Mouse (Mus musculus) lung, embryonic 15.5 days (tissue): Measurements from ENCODE around the gene Tmem102. TPM values are rescaled to one million over a fixed set of nuclear protein-coding genes. Genes with fewer than 3 reads are reported as not detected.

ENCODE experiments used
- ATAC-seq: fragments of 200-750 bp; cut with Nextera tagmentation; 2 replicates; pipeline ENCODE4 v1.8.0; 2017; ENCODE audit warnings: moderate number of reproducible peaks, borderline replicate concordance; ENCODE audit not compliant: low FRiP score, low TSS enrichment; ENCODE audit errors: extremely low read depth
- H3K27ac ChIP-seq: fragments of 300-500 bp; sonication (generic); 2 replicates; pipeline ENCODE4 v1.5.1; 2015; ENCODE audit warnings: moderate library complexity, mild to moderate bottlenecking, inconsistent platforms
- H3K27me3 ChIP-seq: fragments of 300-500 bp; sonication (generic); 2 replicates; pipeline ENCODE4 v1.6.1; 2015; ENCODE audit warnings: inconsistent platforms
- H3K36me3 ChIP-seq: fragments of 300-500 bp; sonication (generic); 2 replicates; pipeline ENCODE4 v1.6.1; 2015; ENCODE audit warnings: inconsistent platforms
- H3K4me1 ChIP-seq: fragments of 300-500 bp; sonication (generic); 2 replicates; pipeline ENCODE4 v1.6.1; 2015; ENCODE audit warnings: inconsistent platforms
- H3K4me2 ChIP-seq: fragments of 300-500 bp; sonication (generic); 2 replicates; pipeline ENCODE4 v1.6.1; 2015; ENCODE audit warnings: inconsistent platforms, mild to moderate bottlenecking, moderate library complexity
- H3K4me3 ChIP-seq: fragments of 300-500 bp; sonication (generic); 2 replicates; pipeline ENCODE4 v1.5.1; 2015; ENCODE audit warnings: mild to moderate bottlenecking, inconsistent platforms
- H3K9ac ChIP-seq: fragments of 300-500 bp; sonication (generic); 2 replicates; pipeline ENCODE4 v1.6.1; 2015; ENCODE audit warnings: inconsistent platforms
- H3K9me3 ChIP-seq: fragments of 300-500 bp; sonication (generic); 2 replicates; pipeline ENCODE4 v1.6.1; 2016; ENCODE audit warnings: inconsistent platforms
- WGBS: fragments of 180-500 bp; shearing (Covaris S2); methylation state at CpG from one replicate; pipeline ENCODE4 v1.1.7; 2015; 5-methylcytosine and 5-hydroxymethylcytosine counted together
- polyA plus RNA-seq: library from polyadenylated mRNA; unstranded; fragments of >200 nt; fragmentation: Nextera tagmentation; extraction: Ambion mirVana; gene quantifications from 2 replicates; pipeline ENCODE4 v1.2.1, GENCODE M21; 2015

The Tmem102 gene
- polyA plus RNA-seq, 1 experiment from 2014 or later, result 6.3 TPM

DNA sequence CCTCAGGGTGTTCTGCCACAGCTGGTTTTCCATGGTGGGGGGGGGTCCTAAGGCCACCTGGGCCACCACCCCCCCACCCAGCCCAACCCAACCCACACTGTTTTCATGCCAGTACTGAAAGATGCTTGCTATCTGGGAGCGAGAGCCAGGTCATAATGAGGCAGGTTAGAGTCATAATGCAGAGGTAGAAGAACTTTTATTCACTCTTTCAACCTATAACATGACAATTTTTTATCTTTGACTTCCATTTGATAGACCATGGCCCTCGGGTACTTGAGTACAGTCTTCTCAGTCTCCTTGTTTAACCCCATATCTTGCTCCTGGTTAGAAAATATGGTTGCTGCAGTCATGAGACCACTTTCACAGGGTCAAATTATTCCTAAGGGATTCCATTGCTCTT lies 12.9 kb upstream of the Tmem102 start, which contains the start of gene Spem2:
Gene Spem2 (minus strand): TSS at position 101 of the 400 bp plus-strand sequence.
- Histone ChIP-seq H3K27ac (no peak within 1 kb of the TSS), H3K27me3 (no peaks in the 10 kb centered on the region), H3K4me1 (no peaks in the 10 kb centered on the region)

DNA sequence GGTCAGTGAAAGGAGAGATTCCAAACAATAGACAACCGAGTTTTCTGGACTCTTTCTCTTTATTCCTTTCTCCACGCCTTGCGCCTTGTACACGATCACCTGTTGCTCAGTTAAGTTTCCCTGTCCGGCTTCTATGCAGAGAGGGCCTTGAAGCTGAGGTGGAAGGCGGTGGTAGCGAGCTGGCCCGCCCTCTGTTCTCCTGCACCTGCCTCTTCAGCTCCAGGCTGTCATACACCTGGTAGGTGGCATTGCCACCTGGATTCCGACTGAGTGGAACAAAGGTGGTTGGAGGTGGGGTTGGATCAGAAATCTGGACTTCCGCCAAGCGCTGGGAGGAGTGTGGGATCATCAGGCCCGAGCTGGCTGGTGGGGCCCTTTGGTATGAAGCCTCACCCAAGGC lies 11.1 kb upstream of the Tmem102 start:
- no peak for ATAC-seq
- H3K9me3 ChIP-seq, result no peaks in the 10 kb centered on the region

More for the DNA sequence above, 12.9 kb upstream of the Tmem102 start, which contains the start of gene Spem2:
- no peak for ATAC-seq
- no peak within 1 kb of the TSS for H3K9ac ChIP-seq
- H3K4me2 ChIP-seq, result no peak within 1 kb of the TSS
- H3K4me3 ChIP-seq, result no peak within 1 kb of the TSS
- 77% methylated on average over 2 of the region's 2 CpGs for WGBS
- no peaks in the 10 kb centered on the region for H3K9me3 ChIP-seq
- no peaks in the 10 kb centered on the region for H3K36me3 ChIP-seq

DNA sequence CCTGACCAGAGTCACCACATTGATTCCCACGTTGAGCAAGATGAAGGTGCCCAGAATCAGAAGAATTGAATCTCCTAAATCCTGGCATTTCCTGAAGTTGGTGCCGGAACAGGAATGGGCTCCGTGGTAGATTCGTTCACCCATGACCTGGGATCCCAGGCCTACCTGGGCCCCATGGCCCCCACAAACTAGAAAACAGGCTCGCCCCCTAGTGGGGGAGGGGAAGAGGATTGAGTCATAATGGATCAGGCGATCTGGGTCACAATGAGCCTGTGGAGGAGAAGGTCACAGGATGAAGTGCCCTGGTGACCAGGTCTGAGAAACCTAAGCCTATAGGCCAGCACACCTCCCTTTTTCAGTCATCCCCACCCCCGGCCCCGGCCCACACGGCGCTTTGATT lies 9.7 kb upstream of the Tmem102 start, which contains the start of gene Gm39566:
Gene Gm39566 (minus strand): TSS at position 144 of the 400 bp plus-strand sequence.
- H3K4me1 ChIP-seq, result no peaks in the 10 kb centered on the region
- no peak within 1 kb of the TSS for H3K27ac ChIP-seq
- no peak for ATAC-seq
- H3K9me3 ChIP-seq, result no peaks in the 10 kb centered on the region
- no peak within 1 kb of the TSS for H3K4me2 ChIP-seq
- H3K4me3 ChIP-seq, result no peak within 1 kb of the TSS
- WGBS, result 52% methylated on average over 10 of the region's 10 CpGs
- no peaks in the 10 kb centered on the region for H3K27me3 ChIP-seq
- H3K36me3 ChIP-seq, result no peaks in the 10 kb centered on the region
- H3K9ac ChIP-seq, result no peak within 1 kb of the TSS

More for the DNA sequence above, 11.1 kb upstream of the Tmem102 start:
- Histone ChIP-seq H3K4me2 (no peak overlapping the region), H3K27ac (no peak overlapping the region), H3K27me3 (no peaks in the 10 kb centered on the region), H3K9ac (no peak overlapping the region), H3K36me3 (no peaks in the 10 kb centered on the region), H3K4me1 (no peaks in the 10 kb centered on the region), H3K4me3 (no peak overlapping the region)
- WGBS, result 80% methylated on average over 12 of the region's 12 CpGs

DNA sequence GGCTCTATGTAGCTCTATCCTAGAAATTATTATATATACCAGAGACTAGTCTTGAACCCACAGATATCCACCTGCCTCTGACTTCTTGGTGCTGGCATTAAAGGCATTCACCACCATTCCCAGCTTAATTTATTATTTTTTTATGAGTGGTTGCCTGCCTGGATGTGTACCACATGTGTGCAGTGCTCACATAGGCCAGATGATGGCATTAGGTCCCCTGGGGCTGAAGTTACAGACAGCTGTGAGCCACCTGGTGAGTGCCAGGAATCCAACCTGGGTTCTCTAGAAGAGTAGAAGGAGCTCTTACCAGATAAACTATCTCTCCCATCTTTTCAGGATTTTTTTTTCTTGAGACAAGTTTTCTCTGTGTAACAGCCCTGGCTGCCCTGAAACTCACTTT lies 4.9 kb upstream of the Tmem102 start:
- Histone ChIP-seq H3K36me3 (no peaks in the 10 kb centered on the region), H3K27ac (no peak overlapping the region), H3K4me1 (no peaks in the 10 kb centered on the region), H3K4me2 (no peak overlapping the region), H3K4me3 (no peak overlapping the region), H3K9me3 (no peaks in the 10 kb centered on the region), H3K27me3 (peaks cover 6% of the 10 kb centered on the region), H3K9ac (no peak overlapping the region)
- ATAC-seq, result no peak

DNA sequence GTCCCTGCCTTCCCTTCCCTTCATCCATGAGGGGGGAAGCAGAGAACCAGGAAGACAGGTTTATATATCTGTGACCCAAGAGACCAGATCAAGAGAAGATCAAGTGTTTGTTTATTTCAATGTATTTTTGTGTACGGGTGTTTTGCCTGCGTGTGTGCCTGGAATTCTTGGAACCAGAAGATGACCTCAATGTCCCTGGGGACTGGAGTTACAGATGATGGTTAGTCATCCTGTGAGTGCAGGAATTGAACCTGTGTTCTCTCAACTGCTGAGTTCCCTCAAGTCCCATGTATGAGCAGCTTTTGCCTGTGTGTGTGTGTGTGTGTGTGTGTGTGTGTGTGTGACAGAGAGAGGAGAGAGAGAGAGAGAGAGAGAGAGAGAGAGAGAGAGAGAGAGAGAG lies 2.2 kb upstream of the Tmem102 start:
- no peaks in the 10 kb centered on the region for H3K36me3 ChIP-seq
- H3K27ac ChIP-seq, result no peak overlapping the region
- peaks cover 25% of the 10 kb centered on the region for H3K27me3 ChIP-seq
- H3K4me1 ChIP-seq, result peaks cover 25% of the 10 kb centered on the region
- no peak overlapping the region for H3K4me3 ChIP-seq
- H3K9me3 ChIP-seq, result no peaks in the 10 kb centered on the region
- no peak overlapping the region for H3K4me2 ChIP-seq
- 55% methylated on average over 2 of the region's 2 CpGs for WGBS
- no peak overlapping the region for H3K9ac ChIP-seq
- ATAC-seq, result no peak

DNA sequence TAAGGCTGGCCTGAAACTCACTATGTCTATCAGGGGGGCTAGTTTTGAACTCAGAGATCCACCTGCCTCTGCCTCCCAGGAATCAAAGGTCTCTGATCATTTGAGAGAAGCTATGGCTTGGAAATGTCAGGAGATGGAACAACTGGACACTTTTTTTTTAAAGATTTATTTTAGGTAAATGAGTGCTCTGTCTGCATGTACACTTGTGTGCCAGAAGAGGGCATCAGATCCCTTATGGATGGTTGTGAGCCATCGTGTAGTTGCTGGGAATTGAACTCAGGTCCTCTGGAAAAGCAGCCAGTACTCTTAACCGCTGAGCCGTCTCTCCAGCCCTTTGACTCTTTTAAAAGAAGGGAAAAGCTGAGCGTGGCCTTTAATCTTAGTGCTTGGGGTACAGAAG lies 954 bp upstream of the Tmem102 start:
- Histone ChIP-seq H3K27ac (no peak overlapping the region), H3K9me3 (no peaks in the 10 kb centered on the region), H3K27me3 (peaks cover 38% of the 10 kb centered on the region), H3K36me3 (no peaks in the 10 kb centered on the region), H3K4me1 (peaks cover 37% of the 10 kb centered on the region), H3K4me2 (no peak overlapping the region), H3K9ac (no peak overlapping the region), H3K4me3 (no peak overlapping the region)
- ATAC-seq, result no peak
- 75% methylated on average over 4 of the region's 4 CpGs for WGBS

DNA sequence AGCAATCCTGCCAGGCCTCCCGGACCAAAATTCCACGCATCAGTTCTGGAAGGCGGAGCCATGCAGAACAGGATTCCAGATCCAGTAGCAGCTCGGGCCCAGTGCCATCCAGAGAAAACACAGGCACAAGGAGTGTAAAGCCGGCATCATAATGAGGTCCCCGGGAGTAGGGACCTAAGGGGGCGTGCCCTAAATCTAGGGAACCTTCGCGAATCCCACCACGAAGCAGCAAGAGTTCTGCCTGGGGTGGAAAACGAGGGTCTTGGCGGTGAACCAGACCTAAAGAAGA lies 828 bp downstream of the Tmem102 start:
- no peak for ATAC-seq
- peak overlapping the region; percentile 24 for H3K4me3 ChIP-seq
- no peaks in the 10 kb centered on the region for H3K36me3 ChIP-seq
- H3K9ac ChIP-seq, result peak overlapping the region; percentile 22; the same call in 1 of the 2 replicates
- H3K4me1 ChIP-seq, result peaks cover 54% of the 10 kb centered on the region
- 10% methylated on average over 12 of the region's 12 CpGs for WGBS
- no peaks in the 10 kb centered on the region for H3K9me3 ChIP-seq
- H3K27me3 ChIP-seq, result peaks cover 51% of the 10 kb centered on the region
- peak overlapping the region; percentile 97 for H3K4me2 ChIP-seq
- no peak overlapping the region for H3K27ac ChIP-seq

DNA sequence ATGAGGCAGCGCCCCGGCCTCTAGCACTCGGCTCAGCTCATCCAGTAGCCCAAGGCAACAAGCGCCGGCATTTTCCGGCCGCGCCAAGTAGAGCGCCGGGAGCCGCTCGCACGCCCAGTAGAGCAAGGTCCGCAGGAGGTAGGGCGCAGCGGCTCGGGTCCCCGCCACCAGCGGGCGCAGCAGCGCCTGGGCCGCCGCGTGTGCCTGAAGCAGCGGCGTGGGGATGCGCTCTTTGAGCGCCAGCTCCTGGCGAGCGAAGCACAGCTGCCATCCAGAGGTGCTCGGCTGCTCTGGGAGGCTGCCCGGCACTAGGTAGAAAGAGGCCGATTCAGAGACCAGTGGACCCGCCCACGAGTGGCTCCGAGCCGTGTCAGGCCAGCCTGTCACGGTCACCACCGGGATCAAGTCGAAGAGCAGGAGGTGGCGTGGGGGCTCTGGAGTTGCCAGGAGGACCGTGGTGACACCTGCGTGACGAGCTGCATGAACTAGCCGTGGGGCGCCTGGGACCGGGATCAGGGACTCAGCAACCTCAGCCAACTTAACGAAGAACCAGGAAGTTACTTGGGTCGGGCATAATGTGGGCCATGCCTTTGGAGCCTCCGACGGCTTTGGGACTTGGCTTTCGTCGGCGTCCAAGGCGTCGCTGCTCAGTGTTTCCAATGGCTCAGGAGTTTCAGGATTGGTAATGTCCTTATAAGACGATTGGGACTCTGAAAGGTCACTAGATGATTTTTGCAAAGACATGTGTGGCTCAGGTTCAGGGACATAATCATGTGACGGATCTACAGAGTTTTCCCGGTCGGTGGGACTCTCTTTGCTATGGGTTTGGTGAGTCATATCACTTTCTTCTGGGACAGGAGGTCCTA lies 1.4 kb downstream of the Tmem102 start:
- peak overlapping the region; percentile 97 for H3K4me2 ChIP-seq
- H3K27me3 ChIP-seq, result peaks cover 51% of the 10 kb centered on the region
- H3K36me3 ChIP-seq, result no peaks in the 10 kb centered on the region
- H3K9me3 ChIP-seq, result no peaks in the 10 kb centered on the region
- H3K27ac ChIP-seq, result no peak overlapping the region
- peak; percentile 43; the same call in 1 of the 2 replicates for ATAC-seq
- H3K9ac ChIP-seq, result peak overlapping the region; percentile 55
- WGBS, result 1% methylated on average over 60 of the region's 60 CpGs
- peaks cover 60% of the 10 kb centered on the region for H3K4me1 ChIP-seq
- peak overlapping the region; percentile 59 for H3K4me3 ChIP-seq

DNA sequence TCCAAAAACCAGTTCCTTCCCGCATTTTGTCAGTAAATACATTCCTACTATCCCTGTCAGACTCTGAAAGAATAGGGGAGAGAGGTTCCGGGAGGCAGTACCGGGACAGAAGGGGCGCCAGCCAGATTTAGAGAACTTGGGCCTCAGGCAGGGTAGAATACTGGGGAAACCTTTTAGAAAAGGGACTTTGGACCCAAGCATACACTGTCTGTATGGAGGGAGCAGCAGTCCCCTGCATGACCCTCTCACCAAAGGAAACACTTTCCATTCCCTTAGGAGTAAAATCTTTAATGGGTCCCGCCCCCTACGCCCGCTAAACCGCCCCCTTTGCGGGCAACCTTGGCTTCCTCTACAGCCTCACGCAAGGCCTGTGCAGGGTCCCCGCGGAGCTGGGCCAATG lies 2.1 kb downstream of the Tmem102 start:
- H3K27ac ChIP-seq, result no peak overlapping the region
- 2% methylated on average over 12 of the region's 12 CpGs for WGBS
- peak overlapping the region; percentile 55 for H3K9ac ChIP-seq
- no peaks in the 10 kb centered on the region for H3K9me3 ChIP-seq
- peak overlapping the region; percentile 97 for H3K4me2 ChIP-seq
- H3K36me3 ChIP-seq, result no peaks in the 10 kb centered on the region
- no peak; the same call in 1 of the 2 replicates for ATAC-seq
- peaks cover 61% of the 10 kb centered on the region for H3K4me1 ChIP-seq
- H3K4me3 ChIP-seq, result peak overlapping the region; percentile 59
- peaks cover 51% of the 10 kb centered on the region for H3K27me3 ChIP-seq

DNA sequence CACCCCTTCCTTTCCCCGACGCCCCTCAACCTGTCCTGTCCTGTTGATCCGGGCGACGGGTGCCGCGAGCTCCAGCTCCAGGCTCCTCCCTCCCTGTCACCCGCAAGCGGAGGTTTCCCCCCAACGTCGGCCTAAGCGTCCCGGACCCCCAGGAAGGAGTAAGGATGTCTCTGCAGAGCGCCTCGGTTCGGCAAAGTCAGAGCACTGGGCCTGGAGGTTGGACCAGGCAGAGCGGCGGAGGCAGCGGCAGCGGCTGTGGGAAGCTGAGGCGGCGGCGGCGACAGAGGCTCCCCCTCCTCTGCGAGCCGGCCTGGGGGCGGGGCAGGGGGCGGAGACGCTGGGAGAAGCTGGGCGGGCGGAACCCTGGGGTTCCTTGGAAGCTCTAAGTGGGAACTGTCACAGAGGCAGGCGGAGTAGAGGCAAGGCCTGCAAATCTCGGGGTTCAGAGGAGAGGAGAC lies 2.7 kb downstream of the Tmem102 start:
- Histone ChIP-seq H3K27me3 (peaks cover 54% of the 10 kb centered on the region), H3K9me3 (no peaks in the 10 kb centered on the region), H3K4me2 (peak overlapping the region; percentile 97), H3K4me1 (peaks cover 61% of the 10 kb centered on the region), H3K4me3 (peak overlapping the region; percentile 59), H3K36me3 (no peaks in the 10 kb centered on the region), H3K27ac (peak overlapping the region; percentile 41; the same call in 1 of the 2 replicates), H3K9ac (peak overlapping the region; percentile 55)
- WGBS, result under 1% methylated on average over 33 of the region's 33 CpGs
- 0 out of 2 replicates have a peak, but pooled peaks have one; percentile 40 for ATAC-seq

DNA sequence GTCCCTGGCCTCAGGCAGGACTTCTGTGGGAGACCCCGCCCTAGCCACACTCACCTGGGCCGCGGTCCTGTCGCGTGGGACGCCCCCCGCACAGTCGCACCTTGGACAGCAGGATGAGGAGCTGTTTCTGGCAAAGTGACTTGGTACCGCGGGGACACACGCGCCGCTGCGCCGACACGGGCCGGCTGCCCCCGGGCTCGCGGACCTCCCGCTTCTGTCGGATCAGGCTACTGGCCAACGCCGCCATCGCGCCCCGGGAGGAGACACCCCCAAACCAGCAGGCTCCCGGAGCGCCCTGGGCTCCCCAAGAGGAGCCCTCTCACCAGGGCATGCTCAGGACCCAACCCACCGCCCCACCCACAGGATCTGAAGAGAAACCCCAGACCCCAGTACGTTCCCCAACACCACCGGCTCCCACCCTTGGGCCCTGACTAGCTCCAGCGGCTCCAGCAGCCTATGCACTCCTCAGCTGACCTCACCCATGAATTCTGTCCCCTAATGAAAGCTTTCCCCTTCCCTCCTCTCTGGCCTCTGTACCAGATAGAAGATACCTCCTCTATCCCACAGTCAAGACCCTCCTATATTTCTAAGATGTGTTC lies 3.9 kb downstream of the Tmem102 start, which contains the start of gene Fgf11:
Gene Fgf11 (minus strand): TSS at position 479 of the 599 bp plus-strand sequence.
- Histone ChIP-seq H3K9ac (peak within 1 kb of the TSS; percentile 55), H3K27ac (peak within 1 kb of the TSS; percentile 41), H3K27me3 (peaks cover 56% of the 10 kb centered on the region), H3K4me2 (peak within 1 kb of the TSS; percentile 97), H3K4me1 (peaks cover 61% of the 10 kb centered on the region), H3K36me3 (no peaks in the 10 kb centered on the region), H3K4me3 (peak within 1 kb of the TSS; percentile 59), H3K9me3 (no peaks in the 10 kb centered on the region)
- no peak for ATAC-seq
- under 1% methylated on average over 33 of the region's 33 CpGs for WGBS
